Mouse (Mus musculus) myocyte (in vitro differentiated cells): ENCODE results near the gene Rab10.

Experiments
- CEBPB ChIP-seq: IDR thresholded peaks from 2 replicates; pipeline ENCODE4 v1.6.1; 2011; ENCODE audit warnings: mild to moderate bottlenecking, moderate library complexity; ENCODE audit not compliant: poor library complexity, insufficient read depth, severe bottlenecking
- MAX ChIP-seq: IDR thresholded peaks from one replicate; pipeline ENCODE4 v1.6.1; 2011; ENCODE audit warnings: low read depth, mild to moderate bottlenecking, control low read depth
- POLR2A ChIP-seq: IDR thresholded peaks from one replicate; pipeline ENCODE4 v1.6.1; 2011; ENCODE audit warnings: low read depth, mild to moderate bottlenecking, control low read depth, moderate library complexity; ENCODE audit not compliant: insufficient read length
- POLR2AphosphoS2 ChIP-seq: IDR thresholded peaks from one replicate; pipeline ENCODE4 v1.6.1; 2011; ENCODE audit warnings: low read depth, control low read depth; ENCODE audit not compliant: insufficient read length
- TCF3 ChIP-seq: IDR thresholded peaks from one replicate; pipeline ENCODE4 v1.6.1; 2011; ENCODE audit warnings: low read depth, control low read depth; ENCODE audit not compliant: insufficient read length

DNA sequence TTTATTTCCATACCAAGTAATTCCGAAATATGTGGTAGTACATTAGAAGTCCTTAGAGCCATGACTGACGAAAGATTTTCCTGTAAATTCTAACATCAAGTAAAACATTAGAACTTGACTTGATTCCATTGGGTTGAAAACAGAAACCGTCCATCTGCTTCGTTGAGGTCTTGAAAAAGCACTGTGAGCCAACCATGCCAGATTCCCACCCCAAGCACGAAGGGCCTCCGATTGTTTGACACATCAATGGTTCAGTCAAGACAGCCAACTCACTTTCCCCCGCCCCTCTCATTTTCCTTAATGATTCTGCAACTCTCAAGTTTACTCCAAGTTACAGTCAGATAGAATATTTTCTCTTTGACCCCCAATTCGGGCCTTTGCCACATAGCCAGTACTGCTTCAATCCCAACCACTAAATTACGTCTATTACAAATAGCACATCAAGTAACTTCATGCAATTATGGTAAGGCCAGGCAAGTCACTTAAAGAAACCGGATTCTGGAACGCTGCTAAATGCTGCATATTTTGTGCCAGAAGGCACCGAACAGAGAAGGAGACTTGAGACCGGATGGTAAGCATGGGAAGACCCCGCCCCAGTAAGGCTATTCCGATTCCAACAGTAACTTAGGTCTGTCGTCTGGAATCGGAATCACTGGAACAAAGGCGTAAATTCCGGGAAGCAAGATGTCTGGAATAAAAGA is 1.1 kb downstream of the Rab10 start:
- no peak for TF ChIP-seq TCF3
- no peak for TF ChIP-seq POLR2A
- TF ChIP-seq MAX = no peak
- no peak for TF ChIP-seq CEBPB
- no peak for TF ChIP-seq POLR2AphosphoS2
